In genomic region chr11:43967764-43968163, GRCm38 (mm10) we compare ENCODE assay signal across 30 mouse cellular contexts.
"Had no signal": no experiment of that assay in that cellular context is flagged by ENCODE, and none has a peak within 500 bp of the region (broad histone marks: within the 10 kb centered on the region; RNA-seq: fewer than 3 reads in every experiment).

No protein-coding gene starts in this region.

- H3K36me3 ChIP-seq: limb, embryonic 10.5 days; limb, embryonic 12.5 days; limb, embryonic 13.5 days; limb, embryonic 15.5 days; liver, embryonic 12.5 days; liver, embryonic 13.5 days; liver, embryonic 15.5 days; lung, embryonic 15.5 days; midbrain, embryonic 10.5 days; midbrain, embryonic 12.5 days; midbrain, embryonic 13.5 days had no signal

- DNase-seq: left cerebral cortex, postnatal 4 days; liver; liver, embryonic 13.5 days; liver, postnatal 0 days; lung, adult 18-20 months; lung, adult 2 months; lung, embryonic 14.5 days; lung, postnatal 10 days; lung, postnatal 14 days; lung, postnatal 36 days; lung, postnatal 4 days; midbrain, embryonic 14.5 days had no signal

- H3K4me2 ChIP-seq: limb, embryonic 12.5 days; limb, embryonic 13.5 days; limb, embryonic 15.5 days; liver, embryonic 11.5 days; liver, embryonic 12.5 days; liver, embryonic 13.5 days; liver, embryonic 15.5 days; lung, embryonic 14.5 days; lung, embryonic 15.5 days; midbrain, embryonic 11.5 days; midbrain, embryonic 12.5 days; midbrain, embryonic 13.5 days had no signal

- H3K9me3 ChIP-seq: limb, embryonic 10.5 days; limb, embryonic 12.5 days; limb, embryonic 13.5 days; limb, embryonic 15.5 days; liver, embryonic 12.5 days; liver, embryonic 13.5 days; liver, embryonic 15.5 days; lung, embryonic 15.5 days; megakaryocyte, embryonic 14.5 days; midbrain, embryonic 10.5 days; midbrain, embryonic 12.5 days; midbrain, embryonic 13.5 days had no signal

- H3K27me3 ChIP-seq: limb, embryonic 12.5 days; limb, embryonic 13.5 days; limb, embryonic 15.5 days; liver, embryonic 12.5 days; liver, embryonic 13.5 days; liver, embryonic 15.5 days; lung, embryonic 15.5 days; megakaryocyte, embryonic 14.5 days; midbrain, embryonic 12.5 days; midbrain, embryonic 13.5 days had no signal

- H3K9ac ChIP-seq: limb, embryonic 12.5 days; limb, embryonic 13.5 days; limb, embryonic 15.5 days; liver, embryonic 12.5 days; liver, embryonic 13.5 days; liver, embryonic 14.5 days; liver, embryonic 15.5 days; liver, postnatal 0 days; lung, embryonic 14.5 days; lung, embryonic 15.5 days; midbrain, embryonic 12.5 days; midbrain, embryonic 13.5 days had no signal

- H3K4me3 ChIP-seq: limb, embryonic 10.5 days; limb, embryonic 12.5 days; limb, embryonic 13.5 days; limb, embryonic 15.5 days; liver, embryonic 12.5 days; liver, embryonic 13.5 days; liver, embryonic 15.5 days; lung, embryonic 15.5 days; megakaryocyte, embryonic 14.5 days; midbrain, embryonic 10.5 days; midbrain, embryonic 12.5 days; midbrain, embryonic 13.5 days; myocyte had no signal

- ATAC-seq: liver, embryonic 12.5 days; liver, postnatal 0 days; lung, postnatal 0 days; midbrain, embryonic 13.5 days; midbrain, embryonic 16.5 days had no signal

- H3K4me1 ChIP-seq: limb, embryonic 10.5 days; limb, embryonic 12.5 days; limb, embryonic 13.5 days; limb, embryonic 15.5 days; liver, embryonic 12.5 days; liver, embryonic 13.5 days; liver, embryonic 15.5 days; lung, embryonic 15.5 days; megakaryocyte, embryonic 14.5 days; midbrain, embryonic 10.5 days; midbrain, embryonic 12.5 days; midbrain, embryonic 13.5 days had no signal

- H3K27ac ChIP-seq: limb, embryonic 10.5 days; limb, embryonic 12.5 days; limb, embryonic 13.5 days; limb, embryonic 15.5 days; liver, embryonic 12.5 days; liver, embryonic 13.5 days; liver, embryonic 14.5 days; liver, embryonic 15.5 days; lung, embryonic 15.5 days; macrophage; midbrain, embryonic 10.5 days; midbrain, embryonic 12.5 days; midbrain, embryonic 13.5 days had no signal
